In the genomic region with DNA sequence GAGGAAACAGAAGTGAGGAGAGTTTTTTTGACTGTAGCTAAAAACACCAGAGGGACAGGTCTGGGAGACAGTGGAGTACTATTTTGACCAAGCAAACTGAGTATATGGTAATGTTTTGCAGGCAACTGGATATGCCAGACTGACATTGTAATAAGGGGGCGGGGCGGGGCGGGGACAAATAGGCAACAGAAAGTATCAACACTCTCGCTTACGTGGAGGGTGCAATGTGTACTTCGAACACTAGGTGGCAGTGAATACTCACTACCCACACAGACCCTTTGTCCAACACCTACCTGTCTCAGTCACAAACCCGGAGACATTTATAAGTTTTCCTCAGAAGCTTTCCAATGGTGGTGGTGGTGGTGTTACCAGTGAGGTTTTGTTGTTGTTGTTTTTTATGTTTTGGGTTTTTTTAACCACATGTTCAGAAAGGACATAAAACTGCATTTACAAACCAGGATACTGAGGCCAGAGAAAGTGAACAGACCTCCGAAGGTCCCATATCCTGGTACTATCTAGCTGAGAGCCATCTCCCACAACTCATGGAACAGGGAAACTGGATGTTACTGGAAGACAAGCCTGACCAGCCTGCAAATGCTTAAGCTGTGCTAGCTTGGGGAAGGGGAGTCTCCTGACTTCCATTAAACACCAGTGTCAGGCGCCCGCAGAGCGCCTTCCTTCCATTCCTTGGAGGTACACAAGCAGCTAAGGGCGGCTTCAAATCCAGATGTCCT, we compare ENCODE assay signal across 8 mouse cellular contexts.
DNase-seq lines count a peak whose midpoint lies in the region; ATAC-seq and TF ChIP-seq lines count a peak whose summit lies in the region.

No protein-coding gene starts in this region.

- intact Hi-C loops in left cerebral cortex, adult 2 months (cut with DNase I), result loop anchor here (1.0 kb wide), 1 partner anchor 107 kb away; no protein-coding TSS in a partner anchor

- peak; percentile 56 for DNase-seq in T-cell, adult 2 months (ENCODE audit: low spot score)
- peak; percentile 84 to 85 for DNase-seq in cerebellum, postnatal 14 days
- peak; percentile 60 to 79 for DNase-seq in frontal cortex, postnatal 36 days (ENCODE audit: low spot score in 2 of 2)
- DNase-seq in hindlimb bud, embryonic 11.5 days (ENCODE audit: extremely low spot score, low read depth, low spot score), result peak; percentile 95
- peak; percentile 69 to 72 for DNase-seq in left cerebral cortex, adult 2 months (ENCODE audit: extremely low spot score in 1 of 2, low spot score in 2 of 2)
- peak; percentile 48 for DNase-seq in right cerebral cortex, postnatal 25 days

- H3K4me3 ChIP-seq in left cerebral cortex, adult 2 months, result no peak overlapping the region

- no peak overlapping the region for H3K27ac ChIP-seq in left cerebral cortex, adult 2 months

- ATAC-seq in megakaryocyte, adult 5-6 weeks (ENCODE audit: poor library complexity, severe bottlenecking), result peak; percentile 82
- no peak for ATAC-seq in erythroid progenitor cell, adult 5-6 weeks (replicated peaks; ENCODE audit: low FRiP score, poor library complexity, severe bottlenecking)

- TF ChIP-seq CTCF in left cerebral cortex, adult 2 months (IDR thresholded peaks at IDR 0.05), result peak; percentile 84
